Mouse (Mus musculus): ENCODE data around the gene Gm43951. TPM values are rescaled to one million over a fixed set of nuclear protein-coding genes. Genes with fewer than 3 reads are reported as not detected.

Gene Gm43951
- total RNA-seq (2021) (under 1 TPM; 0.13 to 0.25 TPM), polyA plus RNA-seq (2012; rRNA removed) (0.14 and 0.18 TPM in 2 replicates)
- long read RNA-seq, result 0 reads

GRCm38 (mm10) chr11:72206341-72207203, at the start of gene Gm43951:
Gene Gm43951, minus strand, starts transcription at chr11:72206840.
- TF ChIP-seq POLR2A (IDR thresholded peaks at IDR 0.05; ENCODE audit: insufficient read depth, low read depth, low read length) (no peak), EP300 (IDR thresholded peaks at IDR 0.05; ENCODE audit: insufficient read depth, low read depth, low read length) (no peak), CTCF (IDR thresholded peaks at IDR 0.05) (peak; percentile 29)
- Histone ChIP-seq H3K4me1 (ENCODE audit: control insufficient read depth, insufficient read depth, low read length) (peaks cover 7% of the 10 kb centered on the region), H3K4me3 (peak within 1 kb of the TSS; percentile 73), H3K79me2 (replicated peaks; ENCODE audit: control insufficient read depth, insufficient read depth, low read length) (peaks cover 8% of the 10 kb centered on the region; the same call in 1 of the 2 replicates), H3K9ac (ENCODE audit: low read depth, low read length) (peak within 1 kb of the TSS; percentile 85), H3K27ac (peak within 1 kb of the TSS; percentile 78), H3K27me3 (ENCODE audit: control insufficient read depth, insufficient read depth, low read length) (no peaks in the 10 kb centered on the region), H3K36me3 (ENCODE audit: control insufficient read depth, insufficient read depth, low read length) (no peaks in the 10 kb centered on the region)
- intact Hi-C loops (cut with DNase I), result loop anchor here (2.0 kb wide), 1 partner anchor 154 kb away; no protein-coding TSS in a partner anchor
- DNase-seq, result peak in 1 of 2 experiments; percentile 15
- WGBS, result 1% methylated on average over 43 of the region's 43 CpGs

- no peaks in the 10 kb centered on the region for H3K4me1 ChIP-seq (ENCODE audit: control insufficient read depth, insufficient read depth, low read length)
- H3K36me3 ChIP-seq (ENCODE audit: control insufficient read depth, insufficient read depth, low read length), result no peaks in the 10 kb centered on the region
- 62% methylated on average over 2 of the region's 2 CpGs for WGBS
- H3K9ac ChIP-seq (ENCODE audit: low read depth, low read length), result no peak overlapping the region
- TF ChIP-seq POLR2A (IDR thresholded peaks at IDR 0.05; ENCODE audit: insufficient read depth, low read depth, low read length) (no peak), CTCF (IDR thresholded peaks at IDR 0.05) (no peak), EP300 (IDR thresholded peaks at IDR 0.05; ENCODE audit: insufficient read depth, low read depth, low read length) (no peak)
- no peak overlapping the region for H3K27ac ChIP-seq
- H3K79me2 ChIP-seq (replicated peaks; ENCODE audit: control insufficient read depth, insufficient read depth, low read length), result no peaks in the 10 kb centered on the region
- intact Hi-C loops (cut with DNase I), result no loop called here
- H3K4me3 ChIP-seq, result no peak overlapping the region
- H3K27me3 ChIP-seq (ENCODE audit: control insufficient read depth, insufficient read depth, low read length), result no peaks in the 10 kb centered on the region
- DNase-seq, result no peak
Measured at GRCm38 (mm10) chr11:72256441-72256840, 49.8 kb upstream of the Gm43951 start.

GRCm38 (mm10) chr11:72255629-72256028, 49.0 kb upstream of the Gm43951 start:
- TF ChIP-seq CTCF (IDR thresholded peaks at IDR 0.05), result no peak
- no peak for TF ChIP-seq EP300 (IDR thresholded peaks at IDR 0.05; ENCODE audit: insufficient read depth, low read depth, low read length)
- no peak for TF ChIP-seq POLR2A (IDR thresholded peaks at IDR 0.05; ENCODE audit: insufficient read depth, low read depth, low read length)
- Histone ChIP-seq H3K79me2 (replicated peaks; ENCODE audit: control insufficient read depth, insufficient read depth, low read length) (no peaks in the 10 kb centered on the region), H3K36me3 (ENCODE audit: control insufficient read depth, insufficient read depth, low read length) (no peaks in the 10 kb centered on the region), H3K27me3 (ENCODE audit: control insufficient read depth, insufficient read depth, low read length) (no peaks in the 10 kb centered on the region), H3K4me3 (no peak overlapping the region), H3K4me1 (ENCODE audit: control insufficient read depth, insufficient read depth, low read length) (no peaks in the 10 kb centered on the region), H3K9ac (ENCODE audit: low read depth, low read length) (no peak overlapping the region), H3K27ac (no peak overlapping the region)
- intact Hi-C loops (cut with DNase I), result no loop called here
- 91% methylated on average over 4 of the region's 4 CpGs for WGBS
- no peak for DNase-seq

- no peaks in the 10 kb centered on the region for H3K36me3 ChIP-seq (ENCODE audit: control insufficient read depth, insufficient read depth, low read length)
- no peaks in the 10 kb centered on the region for H3K79me2 ChIP-seq (replicated peaks; ENCODE audit: control insufficient read depth, insufficient read depth, low read length)
- H3K4me3 ChIP-seq, result no peak overlapping the region
- intact Hi-C loops (cut with DNase I), result no loop called here
- no peaks in the 10 kb centered on the region for H3K4me1 ChIP-seq (ENCODE audit: control insufficient read depth, insufficient read depth, low read length)
- H3K27me3 ChIP-seq (ENCODE audit: control insufficient read depth, insufficient read depth, low read length), result no peaks in the 10 kb centered on the region; the same call in 1 of the 2 replicates
- H3K9ac ChIP-seq (ENCODE audit: low read depth, low read length), result no peak overlapping the region
- WGBS, result 69% methylated on average over 8 of the region's 8 CpGs
- no peak overlapping the region for H3K27ac ChIP-seq
- no peak for DNase-seq
- no peak for TF ChIP-seq EP300 (IDR thresholded peaks at IDR 0.05; ENCODE audit: insufficient read depth, low read depth, low read length)
- TF ChIP-seq POLR2A (IDR thresholded peaks at IDR 0.05; ENCODE audit: insufficient read depth, low read depth, low read length), result no peak
- no peak for TF ChIP-seq CTCF (IDR thresholded peaks at IDR 0.05)
Measured at GRCm38 (mm10) chr11:72245196-72245753, 38.6 kb upstream of the Gm43951 start.

GRCm38 (mm10) chr11:72240062-72240860, 33.6 kb upstream of the Gm43951 start:
- Histone ChIP-seq H3K27me3 (ENCODE audit: control insufficient read depth, insufficient read depth, low read length) (no peaks in the 10 kb centered on the region), H3K9ac (ENCODE audit: low read depth, low read length) (no peak overlapping the region), H3K4me1 (ENCODE audit: control insufficient read depth, insufficient read depth, low read length) (no peaks in the 10 kb centered on the region), H3K79me2 (replicated peaks; ENCODE audit: control insufficient read depth, insufficient read depth, low read length) (no peaks in the 10 kb centered on the region), H3K27ac (no peak overlapping the region), H3K36me3 (ENCODE audit: control insufficient read depth, insufficient read depth, low read length) (no peaks in the 10 kb centered on the region), H3K4me3 (no peak overlapping the region)
- intact Hi-C loops (cut with DNase I), result no loop called here
- 59% methylated on average over 4 of the region's 4 CpGs for WGBS
- DNase-seq, result no peak
- TF ChIP-seq CTCF (IDR thresholded peaks at IDR 0.05) (no peak), POLR2A (IDR thresholded peaks at IDR 0.05; ENCODE audit: insufficient read depth, low read depth, low read length) (no peak), EP300 (IDR thresholded peaks at IDR 0.05; ENCODE audit: insufficient read depth, low read depth, low read length) (no peak)
